Mouse (Mus musculus): Measurements from ENCODE around the gene Specc1.
A peak's percentile ranks its signal among the peaks of the same experiment; 100 is the strongest.

Specc1 gene

GRCm38 (mm10) chr11:62051487-62051886 lies 94.9 kb downstream of the Specc1 start:
- no peak for DNase-seq

- DNase-seq: no peak
Measured at GRCm38 (mm10) chr11:62053928-62054327, 97.4 kb downstream of the Specc1 start.

GRCm38 (mm10) chr11:62064565-62064964 lies 108.0 kb downstream of the Specc1 start:
- no peak for DNase-seq

GRCm38 (mm10) chr11:62065655-62066054 lies 109.1 kb downstream of the Specc1 start:
- no peak for DNase-seq

- peak; percentile 14 for DNase-seq
Measured at GRCm38 (mm10) chr11:62069554-62069953, 113.0 kb downstream of the Specc1 start.

GRCm38 (mm10) chr11:62070206-62070605 lies 113.6 kb downstream of the Specc1 start:
- DNase-seq: no peak

- no peak for DNase-seq
Measured at GRCm38 (mm10) chr11:62072406-62072805, 115.8 kb downstream of the Specc1 start.

- no peak for DNase-seq
Measured at GRCm38 (mm10) chr11:62073575-62074140, 117.1 kb downstream of the Specc1 start.

GRCm38 (mm10) chr11:62074578-62074977 lies 118.0 kb downstream of the Specc1 start:
- no peak for DNase-seq

- DNase-seq: no peak
Measured at GRCm38 (mm10) chr11:62075071-62075470, 118.5 kb downstream of the Specc1 start.

GRCm38 (mm10) chr11:62075551-62075950 lies 119.0 kb downstream of the Specc1 start:
- DNase-seq: no peak

- DNase-seq: peak; percentile 98
Measured at GRCm38 (mm10) chr11:62076345-62077156, 120.0 kb downstream of the Specc1 start.

GRCm38 (mm10) chr11:62077157-62077865 lies 120.7 kb downstream of the Specc1 start:
- no peak for DNase-seq

GRCm38 (mm10) chr11:62078371-62078770 lies 121.8 kb downstream of the Specc1 start:
- no peak for DNase-seq

GRCm38 (mm10) chr11:62079100-62079857 lies 122.7 kb downstream of the Specc1 start:
- no peak for DNase-seq

- DNase-seq: peak; percentile 4
Measured at GRCm38 (mm10) chr11:62080476-62080875, 123.9 kb downstream of the Specc1 start.

GRCm38 (mm10) chr11:62086648-62087047 lies 130.1 kb downstream of the Specc1 start:
- no peak for DNase-seq

- no peak for DNase-seq
Measured at GRCm38 (mm10) chr11:62087051-62087450, 130.5 kb downstream of the Specc1 start.

GRCm38 (mm10) chr11:62088651-62089050 lies 132.1 kb downstream of the Specc1 start:
- no peak for DNase-seq

GRCm38 (mm10) chr11:62090321-62090720 lies 133.8 kb downstream of the Specc1 start:
- no peak for DNase-seq

GRCm38 (mm10) chr11:62103380-62103911 lies 146.9 kb downstream of the Specc1 start:
- DNase-seq: no peak

GRCm38 (mm10) chr11:62106401-62106871 lies 149.9 kb downstream of the Specc1 start:
- DNase-seq: peak; percentile 7

Measured in right cerebral cortex, postnatal 4 days (tissue).